Mouse (Mus musculus): ENCODE measurements around the gene Rem2. TPM values are rescaled to one million over a fixed set of nuclear protein-coding genes. Genes with fewer than 3 reads are reported as not detected.

The Rem2 gene
- polyA plus RNA-seq, 1 experiment = not detected

DNA sequence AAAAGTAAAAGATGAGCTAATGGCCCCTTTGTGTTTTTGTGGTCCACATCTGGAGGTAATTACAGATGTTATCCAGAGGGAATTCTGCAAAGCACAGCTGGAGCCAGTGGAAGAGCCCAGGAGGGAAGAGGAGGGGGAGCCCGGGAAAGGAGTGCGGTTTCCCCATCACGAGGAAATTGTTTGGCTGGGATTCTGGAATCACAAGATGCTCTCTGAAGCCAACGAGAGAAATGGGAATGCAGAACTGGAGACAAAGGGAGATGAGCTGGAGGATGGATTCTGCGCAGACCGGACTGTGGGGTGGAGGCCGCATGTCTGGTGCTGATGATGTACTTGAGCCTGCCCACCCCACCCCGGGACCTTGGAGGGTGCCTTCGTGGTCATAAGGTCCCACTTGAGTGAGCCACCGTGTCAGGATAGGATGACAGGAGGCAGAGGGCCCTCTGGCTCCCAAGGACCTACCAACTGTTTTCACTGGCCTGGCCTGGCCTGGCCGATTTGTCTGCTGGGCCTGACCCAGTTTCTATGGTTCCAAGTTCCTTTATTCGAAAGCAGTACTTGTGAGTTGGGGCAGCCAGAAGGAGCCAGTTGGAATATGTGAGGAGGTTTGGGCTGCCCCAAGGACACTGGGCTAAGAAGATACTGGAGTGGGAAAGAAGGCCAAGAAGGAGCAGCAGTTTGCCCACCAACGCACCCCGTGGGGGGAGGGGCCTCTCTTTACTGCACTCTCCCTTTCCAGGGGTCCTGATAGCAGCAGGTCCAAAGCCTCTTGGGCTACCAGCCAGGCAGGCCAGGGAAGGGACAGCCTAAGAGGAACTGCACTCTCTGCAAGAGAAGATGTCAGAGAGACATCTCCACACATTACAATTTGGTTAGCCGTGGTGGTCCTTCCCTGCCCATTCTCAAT is 31.9 kb upstream of the Rem2 start:
- TF ChIP-seq CTCF (IDR thresholded peaks at IDR 0.05; ENCODE audit: low read depth, low read length) (peak; percentile 3; the same call in 1 of the 2 replicates), POLR2A (IDR thresholded peaks at IDR 0.05; ENCODE audit: borderline replicate concordance, low read depth, low read length) (no peak)
- H3K27ac ChIP-seq (ENCODE audit: insufficient read depth, low read depth, low read length) = no peak overlapping the region
- peaks cover 62% of the 10 kb centered on the region for H3K4me1 ChIP-seq (ENCODE audit: control insufficient read depth, insufficient read depth, low read length)
- H3K4me3 ChIP-seq (ENCODE audit: insufficient read depth, low read length) = no peak overlapping the region

DNA sequence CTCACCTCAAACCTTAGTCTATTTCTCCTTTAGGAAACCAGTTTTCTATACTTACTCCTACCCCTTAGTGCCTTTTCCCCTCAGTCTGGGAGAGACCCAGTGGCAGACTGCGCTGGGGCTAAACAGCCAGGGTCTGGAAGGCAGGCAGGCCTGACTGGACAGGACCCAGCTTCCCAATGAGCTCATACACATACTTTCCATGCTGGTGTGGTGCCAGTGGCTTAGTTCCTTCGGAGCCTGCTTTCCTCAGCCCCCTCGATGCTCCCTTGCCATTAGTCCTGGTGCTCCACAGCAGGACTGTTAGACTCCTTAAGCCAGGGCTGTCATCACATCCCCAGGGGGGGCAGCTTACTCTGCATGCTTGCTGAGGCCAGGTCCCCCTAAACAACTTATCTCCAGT is 30.4 kb upstream of the Rem2 start:
- peaks cover 55% of the 10 kb centered on the region for H3K4me1 ChIP-seq (ENCODE audit: control insufficient read depth, insufficient read depth, low read length)
- H3K27ac ChIP-seq (ENCODE audit: insufficient read depth, low read depth, low read length) = no peak overlapping the region
- TF ChIP-seq POLR2A (IDR thresholded peaks at IDR 0.05; ENCODE audit: borderline replicate concordance, low read depth, low read length) (no peak), CTCF (IDR thresholded peaks at IDR 0.05; ENCODE audit: low read depth, low read length) (no peak)
- no peak overlapping the region for H3K4me3 ChIP-seq (ENCODE audit: insufficient read depth, low read length)

DNA sequence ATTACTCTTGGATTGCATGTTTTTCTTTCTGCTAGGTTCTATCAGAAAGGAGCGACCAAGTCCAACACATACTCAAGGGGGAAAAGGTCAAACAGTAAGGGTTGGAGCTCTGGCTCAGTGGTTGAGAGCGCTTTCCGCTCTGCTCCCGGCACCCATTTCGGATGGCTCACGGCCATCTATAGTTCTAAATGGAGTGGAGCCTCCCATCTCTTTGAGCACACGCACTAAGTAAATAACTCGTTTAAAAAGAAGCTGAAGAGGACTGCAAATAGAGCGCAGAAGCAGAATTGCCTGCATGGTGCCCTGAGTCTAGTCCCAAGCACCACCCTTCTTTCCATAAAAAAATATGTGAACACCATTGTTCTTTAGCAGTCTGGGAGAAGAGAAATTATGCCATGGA is 22.3 kb upstream of the Rem2 start:
- Histone ChIP-seq H3K4me3 (ENCODE audit: insufficient read depth, low read length) (no peak overlapping the region), H3K27ac (ENCODE audit: insufficient read depth, low read depth, low read length) (no peak overlapping the region), H3K4me1 (ENCODE audit: control insufficient read depth, insufficient read depth, low read length) (peaks cover 3% of the 10 kb centered on the region)
- no peak for TF ChIP-seq CTCF (IDR thresholded peaks at IDR 0.05; ENCODE audit: low read depth, low read length)
- TF ChIP-seq POLR2A (IDR thresholded peaks at IDR 0.05; ENCODE audit: borderline replicate concordance, low read depth, low read length) = no peak

DNA sequence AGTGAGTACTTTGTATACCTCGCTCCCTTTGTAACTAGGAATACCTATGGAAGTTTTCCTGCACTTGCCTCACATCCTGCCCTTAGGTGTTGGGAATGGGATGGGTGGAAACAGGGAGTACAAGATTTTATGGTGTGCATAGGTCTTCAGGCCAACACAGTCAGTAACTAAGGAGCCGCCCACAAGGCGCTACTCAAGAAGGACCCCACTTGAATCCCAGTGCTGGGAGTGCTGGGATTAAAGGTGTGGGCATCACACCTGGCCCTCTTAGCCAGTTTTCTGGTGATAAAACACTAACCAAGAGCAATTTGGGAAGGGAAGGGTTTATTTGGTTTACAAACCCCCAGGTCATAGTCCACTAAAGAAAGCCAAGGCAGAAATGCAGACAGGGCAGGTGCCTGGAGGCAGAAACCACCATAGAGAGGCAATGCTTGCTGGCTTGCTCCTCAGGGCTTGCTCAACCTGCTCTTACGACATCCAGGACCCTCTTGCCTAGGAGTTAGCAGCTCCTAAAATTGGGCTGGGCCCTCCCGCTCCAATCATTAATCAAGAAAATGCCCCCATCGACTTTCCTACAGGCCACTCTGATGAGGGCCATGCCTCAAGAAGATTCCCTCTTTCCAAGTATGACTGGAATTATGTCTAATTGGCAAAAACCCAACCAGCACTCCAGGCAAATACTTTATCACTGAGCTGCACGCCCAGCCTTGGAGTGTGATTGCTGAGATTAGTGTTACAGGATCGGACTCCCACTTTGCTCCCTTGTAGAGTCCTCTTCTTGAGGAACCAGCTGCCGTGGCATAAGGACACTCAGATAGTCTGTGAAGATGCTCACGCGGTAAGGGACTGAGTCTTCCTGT is 21.0 kb upstream of the Rem2 start:
- Histone ChIP-seq H3K4me3 (ENCODE audit: insufficient read depth, low read length) (no peak overlapping the region), H3K27ac (ENCODE audit: insufficient read depth, low read depth, low read length) (no peak overlapping the region), H3K4me1 (ENCODE audit: control insufficient read depth, insufficient read depth, low read length) (no peaks in the 10 kb centered on the region)
- TF ChIP-seq POLR2A (IDR thresholded peaks at IDR 0.05; ENCODE audit: borderline replicate concordance, low read depth, low read length) (no peak), CTCF (IDR thresholded peaks at IDR 0.05; ENCODE audit: low read depth, low read length) (no peak)

DNA sequence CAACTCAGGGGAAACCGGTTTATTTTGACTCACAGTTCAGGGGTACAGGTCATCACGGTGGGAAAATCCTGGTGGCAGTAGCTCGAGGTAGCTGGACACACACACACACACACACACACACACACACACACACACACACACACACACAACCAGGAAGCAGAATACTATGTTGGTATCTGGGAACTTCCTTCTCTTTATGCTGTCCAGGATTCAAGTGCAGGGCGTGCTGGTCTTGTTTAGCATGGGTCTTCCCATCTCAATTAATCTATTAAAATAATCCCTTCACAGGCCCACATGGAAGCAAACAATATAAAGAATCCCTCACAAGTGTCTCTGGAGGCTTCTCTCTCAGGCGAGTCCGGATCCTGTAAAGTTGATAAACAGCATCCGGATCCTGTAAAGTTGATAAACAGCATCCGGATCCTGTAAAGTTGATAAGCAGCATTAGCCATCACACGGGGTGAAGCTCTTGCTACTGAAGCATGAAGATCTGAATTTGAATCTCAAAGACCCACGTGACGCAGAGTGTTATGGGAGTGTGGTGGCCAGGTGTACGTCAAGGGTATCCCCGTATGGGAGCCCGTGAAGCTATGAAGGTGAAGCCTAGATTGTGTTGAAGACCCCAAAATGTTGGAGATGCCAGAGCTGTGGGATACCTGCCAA is 17.9 kb upstream of the Rem2 start:
- H3K4me1 ChIP-seq (ENCODE audit: control insufficient read depth, insufficient read depth, low read length) = no peaks in the 10 kb centered on the region
- TF ChIP-seq POLR2A (IDR thresholded peaks at IDR 0.05; ENCODE audit: borderline replicate concordance, low read depth, low read length) (no peak), CTCF (IDR thresholded peaks at IDR 0.05; ENCODE audit: low read depth, low read length) (no peak)
- H3K27ac ChIP-seq (ENCODE audit: insufficient read depth, low read depth, low read length) = no peak overlapping the region
- no peak overlapping the region for H3K4me3 ChIP-seq (ENCODE audit: insufficient read depth, low read length)

DNA sequence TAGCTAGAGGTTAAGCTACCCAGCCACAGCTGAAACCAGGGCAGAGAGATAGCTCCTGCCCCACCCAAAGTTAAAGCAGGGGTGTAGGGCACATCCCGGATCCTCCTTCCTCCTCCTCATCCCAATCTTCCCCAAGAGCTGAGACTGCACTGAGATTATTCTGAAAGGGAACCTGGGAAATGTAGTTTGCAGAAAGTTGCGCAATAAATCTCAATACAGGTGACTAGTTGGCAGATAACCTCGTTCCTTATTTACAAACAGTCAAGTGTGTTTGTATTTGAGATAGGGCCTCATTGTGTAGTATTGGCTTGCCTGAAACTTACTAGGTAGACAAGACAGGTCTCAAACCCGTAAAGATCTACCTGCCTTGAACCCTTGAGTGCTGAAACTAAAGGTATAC is 13.8 kb upstream of the Rem2 start:
- Histone ChIP-seq H3K4me3 (ENCODE audit: insufficient read depth, low read length) (no peak overlapping the region), H3K4me1 (ENCODE audit: control insufficient read depth, insufficient read depth, low read length) (no peaks in the 10 kb centered on the region), H3K27ac (ENCODE audit: insufficient read depth, low read depth, low read length) (no peak overlapping the region)
- TF ChIP-seq CTCF (IDR thresholded peaks at IDR 0.05; ENCODE audit: low read depth, low read length) = no peak
- TF ChIP-seq POLR2A (IDR thresholded peaks at IDR 0.05; ENCODE audit: borderline replicate concordance, low read depth, low read length) = no peak

DNA sequence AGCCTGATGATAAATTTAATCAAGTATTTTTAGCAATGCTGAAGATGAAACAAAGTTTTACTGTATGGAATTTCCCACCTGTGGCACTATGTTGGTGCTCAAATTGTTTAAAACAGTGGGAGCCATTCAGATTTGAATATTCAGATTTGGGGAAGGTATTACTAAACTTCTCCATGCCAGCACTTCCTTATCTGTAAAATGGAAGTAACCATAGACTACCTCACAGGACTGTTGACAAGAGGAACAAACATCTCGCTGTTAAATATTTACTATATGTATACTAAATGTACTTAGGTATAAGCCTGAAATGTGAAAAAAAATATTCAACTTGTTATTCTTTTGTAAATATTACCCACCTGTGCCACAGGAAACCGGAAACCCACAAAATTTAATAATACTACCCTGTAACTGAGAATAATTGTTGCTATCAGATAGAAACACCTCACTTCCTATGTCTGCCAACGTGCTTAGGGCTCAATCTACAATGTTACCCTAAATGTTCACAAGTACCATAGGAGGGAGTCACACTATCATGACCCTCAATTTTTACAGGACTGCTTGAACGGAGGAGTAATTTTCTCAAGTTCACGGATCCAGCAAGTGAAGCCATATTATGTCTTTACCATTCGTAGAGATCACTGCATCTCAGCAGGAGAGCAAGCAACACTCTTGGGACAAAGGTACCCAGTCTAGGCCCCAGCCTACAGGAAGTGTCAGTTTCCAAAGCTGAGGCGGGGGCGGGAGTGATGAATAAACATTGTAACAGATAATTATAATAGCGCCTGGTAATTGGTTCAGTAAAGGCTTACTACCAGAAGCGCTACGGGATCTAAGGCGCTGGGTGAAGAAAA is 12.6 kb upstream of the Rem2 start:
- peak overlapping the region; percentile 19 for H3K27ac ChIP-seq (ENCODE audit: insufficient read depth, low read depth, low read length)
- TF ChIP-seq POLR2A (IDR thresholded peaks at IDR 0.05; ENCODE audit: borderline replicate concordance, low read depth, low read length) (no peak), CTCF (IDR thresholded peaks at IDR 0.05; ENCODE audit: low read depth, low read length) (no peak)
- H3K4me1 ChIP-seq (ENCODE audit: control insufficient read depth, insufficient read depth, low read length) = no peaks in the 10 kb centered on the region
- peak overlapping the region; percentile 83 for H3K4me3 ChIP-seq (ENCODE audit: insufficient read depth, low read length)

DNA sequence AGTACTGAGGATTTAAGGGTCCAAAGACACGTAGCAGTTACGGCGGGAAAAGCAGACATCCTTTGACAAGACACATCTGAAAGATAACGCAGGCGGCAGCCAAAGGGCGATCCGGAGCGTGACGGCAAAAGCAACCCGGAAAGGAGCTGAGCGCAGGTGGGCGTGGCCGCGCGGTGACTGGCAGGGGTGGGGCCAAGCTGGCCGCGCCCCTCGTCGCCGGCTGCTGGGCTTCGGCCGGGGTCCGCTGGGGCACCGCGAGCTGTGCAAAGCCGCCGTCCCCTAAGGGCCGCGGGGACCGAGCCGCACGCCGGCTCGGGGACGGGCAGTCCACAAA is 12.0 kb upstream of the Rem2 start, which contains the start of gene Lrp10:
TSS of gene Lrp10 (plus strand) at position 179 of the 334 bp plus-strand sequence.
- no peaks in the 10 kb centered on the region for H3K4me1 ChIP-seq (ENCODE audit: control insufficient read depth, insufficient read depth, low read length)
- peak within 1 kb of the TSS; percentile 35 for H3K27ac ChIP-seq (ENCODE audit: insufficient read depth, low read depth, low read length)
- H3K4me3 ChIP-seq (ENCODE audit: insufficient read depth, low read length) = peak within 1 kb of the TSS; percentile 83
- TF ChIP-seq POLR2A (IDR thresholded peaks at IDR 0.05; ENCODE audit: borderline replicate concordance, low read depth, low read length) = no peak
